14 mouse cellular contexts compared by ENCODE assay signal in the genomic region with DNA sequence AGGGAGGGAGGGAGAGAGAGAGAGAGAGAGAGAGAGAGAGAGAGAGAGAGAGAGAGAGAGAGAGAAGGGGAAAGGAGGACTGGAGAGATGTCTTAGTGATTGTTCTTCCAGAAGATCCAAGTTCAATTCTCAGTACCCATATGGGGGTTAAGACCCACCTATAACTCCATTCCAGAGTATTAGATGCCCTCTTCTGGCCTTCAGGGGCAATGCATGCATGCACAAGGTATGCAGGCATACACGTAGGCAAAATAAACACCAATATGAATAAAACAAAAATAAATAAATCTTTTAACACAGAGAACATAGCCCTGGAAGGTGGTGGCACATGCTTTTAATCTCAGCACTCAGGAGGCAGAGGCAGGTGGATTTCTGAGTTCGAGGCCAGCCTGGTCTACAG. TPM values are rescaled to one million over a fixed set of nuclear protein-coding genes. Genes with fewer than 3 reads are reported as not detected.
DNase-seq lines count a peak whose midpoint lies in the region; ATAC-seq and TF ChIP-seq lines count a peak whose summit lies in the region.
"Had no signal": no experiment of that assay in that cellular context is flagged by ENCODE, and none has a peak within 500 bp of the region (broad histone marks: within the 10 kb centered on the region; RNA-seq: fewer than 3 reads in every experiment).

No protein-coding gene starts in this region.

- WGBS in intestine, postnatal 0 days = 69% methylated on average over 2 of the region's 2 CpGs
- WGBS in intestine, embryonic 15.5 days = 72% methylated on average over 2 of the region's 2 CpGs
- WGBS in forebrain, embryonic 13.5 days = 56% methylated on average over 2 of the region's 2 CpGs

- DNase-seq in lung, postnatal 14 days = peak; percentile 28
- no peak for DNase-seq in lung, postnatal 10 days
- DNase-seq in R1 (ENCODE audit: low read depth, low spot score) = peak; percentile 41
- DNase-seq in retina, postnatal 1 day = peak; percentile 25
- no peak for DNase-seq in frontal cortex, postnatal 25 days (ENCODE audit: low spot score in 2 of 2)
- DNase-seq: adrenal gland, adult 8-10 months; cerebellum, adult 18-20 months; gastrocnemius, postnatal 10 days; right cerebral cortex, postnatal 25 days had no signal

- H3K9me3 ChIP-seq in intestine, postnatal 0 days (ENCODE audit: control insufficient read depth) = no peaks in the 10 kb centered on the region
- no peaks in the 10 kb centered on the region for H3K9me3 ChIP-seq in intestine, embryonic 15.5 days
- H3K9me3 ChIP-seq in forebrain, embryonic 13.5 days (replicated peaks) = no peaks in the 10 kb centered on the region
- H3K9me3 ChIP-seq: limb, embryonic 12.5 days; neural tube, embryonic 13.5 days had no signal

- H3K27ac ChIP-seq in intestine, postnatal 0 days (ENCODE audit: low read depth, low read length) = no peak overlapping the region
- no peak overlapping the region for H3K27ac ChIP-seq in intestine, embryonic 15.5 days
- no peak overlapping the region for H3K27ac ChIP-seq in forebrain, embryonic 13.5 days
- H3K27ac ChIP-seq: limb, embryonic 12.5 days; neural tube, embryonic 13.5 days had no signal

- TF ChIP-seq CTCF in intestine, postnatal 0 days (IDR thresholded peaks at IDR 0.05; ENCODE audit: low read depth) = peak; percentile 62

- H3K36me3 ChIP-seq in intestine, postnatal 0 days (ENCODE audit: control insufficient read depth, insufficient read depth) = no peaks in the 10 kb centered on the region
- no peaks in the 10 kb centered on the region for H3K36me3 ChIP-seq in intestine, embryonic 15.5 days
- H3K36me3 ChIP-seq in forebrain, embryonic 13.5 days (ENCODE audit: poor library complexity, severe bottlenecking) = no peaks in the 10 kb centered on the region
- H3K36me3 ChIP-seq: limb, embryonic 12.5 days; neural tube, embryonic 13.5 days had no signal

- H3K9ac ChIP-seq in intestine, postnatal 0 days (ENCODE audit: low read depth, low read length) = no peak overlapping the region
- no peak overlapping the region for H3K9ac ChIP-seq in intestine, embryonic 15.5 days
- H3K9ac ChIP-seq in forebrain, embryonic 13.5 days = no peak overlapping the region
- H3K9ac ChIP-seq: limb, embryonic 12.5 days; neural tube, embryonic 13.5 days had no signal

- no peak overlapping the region for H3K4me3 ChIP-seq in intestine, postnatal 0 days (ENCODE audit: low read depth, low read length)
- no peak overlapping the region for H3K4me3 ChIP-seq in intestine, embryonic 15.5 days (replicated peaks)
- no peak overlapping the region for H3K4me3 ChIP-seq in forebrain, embryonic 13.5 days
- H3K4me3 ChIP-seq: limb, embryonic 12.5 days; neural tube, embryonic 13.5 days had no signal

- no peak for ATAC-seq in intestine, postnatal 0 days
- no peak for ATAC-seq in intestine, embryonic 15.5 days
- no peak for ATAC-seq in forebrain, embryonic 13.5 days

- no peak overlapping the region for H3K4me2 ChIP-seq in intestine, postnatal 0 days (replicated peaks; ENCODE audit: low read depth)
- H3K4me2 ChIP-seq in intestine, embryonic 15.5 days (replicated peaks) = no peak overlapping the region
- no peak overlapping the region for H3K4me2 ChIP-seq in forebrain, embryonic 13.5 days
- H3K4me2 ChIP-seq: limb, embryonic 12.5 days; neural tube, embryonic 13.5 days had no signal

- no peaks in the 10 kb centered on the region for H3K27me3 ChIP-seq in intestine, postnatal 0 days (replicated peaks; ENCODE audit: control insufficient read depth, insufficient read depth, low read length)
- H3K27me3 ChIP-seq in intestine, embryonic 15.5 days (replicated peaks) = no peaks in the 10 kb centered on the region
- H3K27me3 ChIP-seq in forebrain, embryonic 13.5 days = no peaks in the 10 kb centered on the region
- H3K27me3 ChIP-seq: limb, embryonic 12.5 days; neural tube, embryonic 13.5 days had no signal

- 0 out of 2 replicates have a peak, but pooled peaks cover 9% of the 10 kb centered on the region for H3K4me1 ChIP-seq in intestine, postnatal 0 days (replicated peaks; ENCODE audit: control insufficient read depth, insufficient read depth, low read length)
- 0 out of 2 replicates have a peak, but pooled peaks cover 3% of the 10 kb centered on the region for H3K4me1 ChIP-seq in intestine, embryonic 15.5 days (replicated peaks)
- H3K4me1 ChIP-seq in forebrain, embryonic 13.5 days = no peaks in the 10 kb centered on the region
- H3K4me1 ChIP-seq: limb, embryonic 12.5 days; neural tube, embryonic 13.5 days had no signal

RNA-seq across cellular contexts. Expression of gene Prdx1, which starts 16.1 kb away (rescaled TPM):
- polyA plus RNA-seq in intestine, postnatal 0 days (2015; fragmentation: Nextera tagmentation; extraction: Ambion mirVana) = 1,180 and 1,265 TPM in 2 replicates
- polyA plus RNA-seq in intestine, embryonic 15.5 days (2015; fragmentation: Nextera tagmentation; extraction: Ambion mirVana) = 1,436 and 1,568 TPM in 2 replicates
- polyA plus RNA-seq in forebrain, embryonic 13.5 days (2015; fragmentation: Nextera tagmentation; extraction: Ambion mirVana) = 809 and 818 TPM in 2 replicates

RNA-seq across cellular contexts. Expression of gene Akr1a1, which starts 17.8 kb away (rescaled TPM):
- polyA plus RNA-seq in intestine, postnatal 0 days (2015; fragmentation: Nextera tagmentation; extraction: Ambion mirVana) = 860 and 870 TPM in 2 replicates
- polyA plus RNA-seq in intestine, embryonic 15.5 days (2015; fragmentation: Nextera tagmentation; extraction: Ambion mirVana) = 772 and 821 TPM in 2 replicates
- polyA plus RNA-seq in forebrain, embryonic 13.5 days (2015; fragmentation: Nextera tagmentation; extraction: Ambion mirVana) = 657 and 694 TPM in 2 replicates

RNA-seq across cellular contexts. Expression of gene Mmachc, which starts 38.9 kb away (rescaled TPM):
- 5.9 and 6.3 TPM in 2 replicates for polyA plus RNA-seq in intestine, postnatal 0 days (2015; fragmentation: Nextera tagmentation; extraction: Ambion mirVana)
- 23.0 and 24.6 TPM in 2 replicates for polyA plus RNA-seq in intestine, embryonic 15.5 days (2015; fragmentation: Nextera tagmentation; extraction: Ambion mirVana)
- polyA plus RNA-seq in forebrain, embryonic 13.5 days (2015; fragmentation: Nextera tagmentation; extraction: Ambion mirVana) = 31.4 and 34.2 TPM in 2 replicates

RNA-seq across cellular contexts. Expression of gene Ccdc163, which starts 39.0 kb away (rescaled TPM):
- polyA plus RNA-seq in intestine, postnatal 0 days (2015; fragmentation: Nextera tagmentation; extraction: Ambion mirVana) = 9.1 and 11.3 TPM in 2 replicates
- polyA plus RNA-seq in intestine, embryonic 15.5 days (2015; fragmentation: Nextera tagmentation; extraction: Ambion mirVana) = 25.2 and 26.4 TPM in 2 replicates
- 26.1 and 27.0 TPM in 2 replicates for polyA plus RNA-seq in forebrain, embryonic 13.5 days (2015; fragmentation: Nextera tagmentation; extraction: Ambion mirVana)

RNA-seq across cellular contexts. Expression of gene Nasp, which starts 41.5 kb away (rescaled TPM):
- 36.9 and 38.6 TPM in 2 replicates for polyA plus RNA-seq in intestine, postnatal 0 days (2015; fragmentation: Nextera tagmentation; extraction: Ambion mirVana)
- 110 and 118 TPM in 2 replicates for polyA plus RNA-seq in intestine, embryonic 15.5 days (2015; fragmentation: Nextera tagmentation; extraction: Ambion mirVana)
- polyA plus RNA-seq in forebrain, embryonic 13.5 days (2015; fragmentation: Nextera tagmentation; extraction: Ambion mirVana) = 201 and 217 TPM in 2 replicates

Comparison
In these comparisons a context has a peak if more than half of its experiments do, and no peak if none do; other contexts are left out.
1. DNase-seq: peak in lung, postnatal 14 days (single experiment), R1 (single experiment) and retina, postnatal 1 day (single experiment); none in lung, postnatal 10 days (single experiment) and frontal cortex, postnatal 25 days (0 of 2).